Mouse (Mus musculus) intestine, embryonic 16.5 days (tissue): Measurements from ENCODE around the gene Sh3kbp1. TPM values are rescaled to one million over a fixed set of nuclear protein-coding genes. Genes with fewer than 3 reads are reported as not detected.

Source experiments
- ATAC-seq: fragments of 200-750 bp; cut with Nextera tagmentation; 2 replicates; pipeline ENCODE4 v1.8.0; 2017; ENCODE audit warnings: moderate TSS enrichment, moderate library complexity
- H3K27ac ChIP-seq: fragments of 300-500 bp; sonication (generic); 2 replicates; pipeline ENCODE4 v1.5.1; 2014; ENCODE audit warnings: mild to moderate bottlenecking, low read length
- H3K27me3 ChIP-seq: fragments of 300-500 bp; sonication (generic); replicated peaks from 2 replicates; pipeline ENCODE4 v1.6.1; 2014; ENCODE audit warnings: low read length, control low read depth, mixed read lengths; ENCODE audit not compliant: control insufficient read depth, insufficient read depth
- H3K36me3 ChIP-seq: fragments of 300-500 bp; sonication (generic); 2 replicates; pipeline ENCODE4 v1.6.1; 2014; ENCODE audit warnings: low read length, control low read depth; ENCODE audit not compliant: control insufficient read depth, insufficient read depth
- H3K4me1 ChIP-seq: fragments of 300-500 bp; sonication (generic); 2 replicates; pipeline ENCODE4 v1.6.1; 2014; ENCODE audit warnings: low read length, control low read depth, mixed read lengths; ENCODE audit not compliant: control insufficient read depth, insufficient read depth
- H3K4me2 ChIP-seq: fragments of 300-500 bp; sonication (generic); 2 replicates; pipeline ENCODE4 v1.6.1; 2014; ENCODE audit warnings: low read depth, low read length, control low read depth
- H3K4me3 ChIP-seq: fragments of 300-500 bp; sonication (generic); 2 replicates; pipeline ENCODE4 v1.5.1; 2014; ENCODE audit warnings: mild to moderate bottlenecking, low read length
- H3K9ac ChIP-seq: fragments of 300-500 bp; sonication (generic); 2 replicates; pipeline ENCODE4 v1.6.1; 2014; ENCODE audit warnings: low read depth, low read length
- H3K9me3 ChIP-seq: fragments of 300-500 bp; sonication (generic); 2 replicates; pipeline ENCODE4 v1.6.1; 2016; ENCODE audit warnings: low read length, control low read depth; ENCODE audit not compliant: control insufficient read depth
- WGBS: fragments of 180-500 bp; shearing (Covaris S2); extraction: QIAGEN DNeasy Blood & Tissue Kit; methylation state at CpG from one replicate; pipeline ENCODE4 v1.1.7; 2014; 5-methylcytosine and 5-hydroxymethylcytosine counted together
- polyA plus RNA-seq: library from polyadenylated mRNA; unstranded; fragments of >200 nt; fragmentation: Nextera tagmentation; extraction: Ambion mirVana; gene quantifications from 2 replicates; pipeline ENCODE4 v1.2.1, GENCODE M21; 2015

Gene Sh3kbp1
- polyA plus RNA-seq, 1 experiment from 2014 or later, result 20.8 TPM

GRCm38 (mm10) chrX:159911613-159912012, 284.5 kb downstream of the Sh3kbp1 start:
- WGBS, result 74% methylated on average over 4 of the region's 4 CpGs
- Histone ChIP-seq H3K36me3 (no peaks in the 10 kb centered on the region), H3K4me3 (no peak overlapping the region), H3K9ac (no peak overlapping the region), H3K4me2 (no peak overlapping the region), H3K27ac (no peak overlapping the region), H3K4me1 (no peaks in the 10 kb centered on the region), H3K9me3 (no peaks in the 10 kb centered on the region), H3K27me3 (no peaks in the 10 kb centered on the region)
- ATAC-seq, result 0 out of 2 replicates have a peak, but pooled peaks have one; percentile 55

- H3K36me3 ChIP-seq, result no peaks in the 10 kb centered on the region
- ATAC-seq, result 0 out of 2 replicates have a peak, but pooled peaks have one; percentile 52
- no peaks in the 10 kb centered on the region for H3K9me3 ChIP-seq
- H3K4me3 ChIP-seq, result no peak overlapping the region
- H3K4me2 ChIP-seq, result no peak overlapping the region
- no peaks in the 10 kb centered on the region for H3K4me1 ChIP-seq
- 71% methylated on average over 3 of the region's 3 CpGs for WGBS
- H3K27me3 ChIP-seq, result no peaks in the 10 kb centered on the region
- no peak overlapping the region for H3K9ac ChIP-seq
- no peak overlapping the region for H3K27ac ChIP-seq
Observed at GRCm38 (mm10) chrX:159912061-159912460, 285.0 kb downstream of the Sh3kbp1 start.

- Histone ChIP-seq H3K4me2 (no peak overlapping the region), H3K27ac (no peak overlapping the region), H3K27me3 (no peaks in the 10 kb centered on the region), H3K4me3 (no peak overlapping the region), H3K36me3 (no peaks in the 10 kb centered on the region), H3K4me1 (no peaks in the 10 kb centered on the region), H3K9ac (no peak overlapping the region), H3K9me3 (no peaks in the 10 kb centered on the region)
- WGBS, result 52% methylated on average over 3 of the region's 3 CpGs
- ATAC-seq, result no peak
Observed at GRCm38 (mm10) chrX:159913489-159913888, 286.4 kb downstream of the Sh3kbp1 start.

- Histone ChIP-seq H3K4me1 (no peaks in the 10 kb centered on the region), H3K9me3 (no peaks in the 10 kb centered on the region), H3K4me3 (no peak overlapping the region), H3K9ac (no peak overlapping the region), H3K36me3 (no peaks in the 10 kb centered on the region), H3K27me3 (no peaks in the 10 kb centered on the region), H3K27ac (no peak overlapping the region), H3K4me2 (no peak overlapping the region)
- 57% methylated on average over 1 of the region's 1 CpGs for WGBS
- ATAC-seq, result no peak
Observed at GRCm38 (mm10) chrX:159915125-159915524, 288.1 kb downstream of the Sh3kbp1 start.

- WGBS, result 82% methylated on average over 6 of the region's 6 CpGs
- no peak for ATAC-seq
- H3K27ac ChIP-seq, result no peak overlapping the region
- no peaks in the 10 kb centered on the region for H3K36me3 ChIP-seq
- no peaks in the 10 kb centered on the region; the same call in 1 of the 2 replicates for H3K27me3 ChIP-seq
- no peaks in the 10 kb centered on the region for H3K9me3 ChIP-seq
- H3K9ac ChIP-seq, result no peak overlapping the region
- H3K4me3 ChIP-seq, result no peak overlapping the region
- no peaks in the 10 kb centered on the region for H3K4me1 ChIP-seq
- no peak overlapping the region for H3K4me2 ChIP-seq
Observed at GRCm38 (mm10) chrX:159924759-159925158, 297.7 kb downstream of the Sh3kbp1 start.

- no peak overlapping the region for H3K9ac ChIP-seq
- no peaks in the 10 kb centered on the region; the same call in 1 of the 2 replicates for H3K27me3 ChIP-seq
- no peak for ATAC-seq
- no peaks in the 10 kb centered on the region for H3K4me1 ChIP-seq
- no peak overlapping the region for H3K27ac ChIP-seq
- no peak overlapping the region for H3K4me2 ChIP-seq
- no peaks in the 10 kb centered on the region for H3K36me3 ChIP-seq
- H3K4me3 ChIP-seq, result no peak overlapping the region
- 81% methylated on average over 5 of the region's 5 CpGs for WGBS
- H3K9me3 ChIP-seq, result no peaks in the 10 kb centered on the region
Observed at GRCm38 (mm10) chrX:159928165-159928564, 301.1 kb downstream of the Sh3kbp1 start.

GRCm38 (mm10) chrX:159928834-159929233, 301.8 kb downstream of the Sh3kbp1 start:
- H3K4me3 ChIP-seq, result no peak overlapping the region
- H3K36me3 ChIP-seq, result no peaks in the 10 kb centered on the region
- no peaks in the 10 kb centered on the region for H3K9me3 ChIP-seq
- 61% methylated on average over 3 of the region's 3 CpGs for WGBS
- no peak overlapping the region for H3K9ac ChIP-seq
- H3K4me2 ChIP-seq, result no peak overlapping the region
- H3K4me1 ChIP-seq, result no peaks in the 10 kb centered on the region
- no peaks in the 10 kb centered on the region; the same call in 1 of the 2 replicates for H3K27me3 ChIP-seq
- ATAC-seq, result no peak
- H3K27ac ChIP-seq, result no peak overlapping the region

- no peak overlapping the region for H3K4me3 ChIP-seq
- no peaks in the 10 kb centered on the region for H3K4me1 ChIP-seq
- H3K9ac ChIP-seq, result no peak overlapping the region
- no peak for ATAC-seq
- no peaks in the 10 kb centered on the region; the same call in 1 of the 2 replicates for H3K27me3 ChIP-seq
- H3K36me3 ChIP-seq, result no peaks in the 10 kb centered on the region
- no peak overlapping the region for H3K4me2 ChIP-seq
- no peak overlapping the region for H3K27ac ChIP-seq
- WGBS, result 92% methylated on average over 1 of the region's 1 CpGs
- no peaks in the 10 kb centered on the region for H3K9me3 ChIP-seq
Observed at GRCm38 (mm10) chrX:159932027-159932426, 305.0 kb downstream of the Sh3kbp1 start.

GRCm38 (mm10) chrX:159942569-159942968, 315.5 kb downstream of the Sh3kbp1 start:
- 78% methylated on average over 2 of the region's 2 CpGs for WGBS
- ATAC-seq, result no peak
- Histone ChIP-seq H3K27ac (no peak overlapping the region), H3K4me3 (no peak overlapping the region), H3K36me3 (no peaks in the 10 kb centered on the region), H3K27me3 (no peaks in the 10 kb centered on the region), H3K4me1 (no peaks in the 10 kb centered on the region), H3K4me2 (no peak overlapping the region), H3K9ac (no peak overlapping the region), H3K9me3 (no peaks in the 10 kb centered on the region)

- H3K4me2 ChIP-seq, result no peak overlapping the region
- H3K27me3 ChIP-seq, result no peaks in the 10 kb centered on the region
- H3K36me3 ChIP-seq, result no peaks in the 10 kb centered on the region
- no peak overlapping the region for H3K27ac ChIP-seq
- 75% methylated on average over 1 of the region's 1 CpGs for WGBS
- no peak for ATAC-seq
- no peaks in the 10 kb centered on the region for H3K4me1 ChIP-seq
- H3K9ac ChIP-seq, result no peak overlapping the region
- H3K9me3 ChIP-seq, result no peaks in the 10 kb centered on the region
- H3K4me3 ChIP-seq, result no peak overlapping the region
Observed at GRCm38 (mm10) chrX:159943586-159943985, 316.5 kb downstream of the Sh3kbp1 start.
